Mouse (Mus musculus): ENCODE measurements around the gene Zbtb18.

The Zbtb18 gene

DNA sequence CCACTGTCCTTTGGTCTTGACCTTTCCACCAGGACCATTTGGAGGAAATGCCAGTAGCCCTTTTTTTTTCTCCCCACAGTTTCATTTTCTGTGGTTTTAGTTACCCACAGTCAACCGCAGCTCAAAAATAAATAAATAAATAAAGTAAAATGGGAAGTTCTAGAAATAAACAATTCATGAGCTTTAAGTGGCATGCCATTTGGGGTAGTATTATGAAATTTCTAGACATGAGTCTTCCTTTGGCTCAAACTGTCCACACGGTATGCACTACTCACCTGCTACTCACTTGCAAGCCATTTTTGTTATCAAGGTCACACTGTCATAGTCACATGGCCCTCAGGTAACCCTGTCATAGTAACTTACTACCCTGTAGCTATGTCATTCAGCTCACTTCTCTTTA is 41.5 kb downstream of the Zbtb18 start:
- WGBS: 89% methylated on average over 2 of the region's 2 CpGs

- WGBS: 67% methylated on average over 7 of the region's 7 CpGs
These were observed 42.1 kb downstream of the Zbtb18 start for GRCm38 (mm10) chr1:177484280-177484679.

GRCm38 (mm10) chr1:177484680-177485079 is 42.5 kb downstream of the Zbtb18 start:
- 48% methylated on average over 7 of the region's 7 CpGs for WGBS

DNA sequence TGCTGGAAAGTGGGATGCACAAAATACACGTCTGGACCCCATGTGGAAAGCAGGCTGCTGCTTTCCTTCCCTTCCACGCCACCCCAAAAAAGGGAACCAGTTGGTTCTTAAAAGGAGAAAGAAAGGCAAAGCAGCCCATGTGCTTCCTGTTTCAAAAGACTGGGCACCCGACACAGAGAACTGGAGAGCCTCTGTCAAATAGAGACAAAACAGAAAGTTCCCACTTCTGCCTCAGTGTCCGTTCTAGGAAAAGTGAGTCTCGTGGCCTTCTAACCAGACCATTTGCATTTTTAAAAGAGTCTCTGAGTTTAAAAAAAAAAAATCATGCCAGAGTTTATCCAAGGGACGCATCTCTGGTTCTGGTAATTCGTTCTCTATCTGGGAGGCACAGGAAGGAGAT is 47.7 kb downstream of the Zbtb18 start:
- WGBS: 73% methylated on average over 7 of the region's 7 CpGs

DNA sequence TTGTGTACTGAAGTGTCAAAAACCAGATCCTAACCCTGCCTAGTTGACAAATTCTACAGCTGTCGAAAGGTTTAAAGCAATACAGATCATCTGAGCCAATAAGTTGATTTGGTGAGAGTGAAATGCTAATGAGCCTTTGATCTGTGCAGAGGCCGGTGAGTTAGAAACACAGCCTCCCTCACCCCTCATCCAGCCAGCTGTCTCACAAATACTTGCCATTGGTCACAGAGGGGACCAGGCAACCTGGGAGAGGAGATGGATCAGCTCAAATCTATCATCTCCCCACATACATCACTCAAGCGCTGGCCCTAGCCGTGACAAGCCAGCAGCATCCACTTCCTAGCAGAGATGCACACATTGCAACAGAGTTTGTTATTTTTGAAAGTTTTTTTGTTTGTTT is 48.7 kb downstream of the Zbtb18 start:
- 83% methylated on average over 4 of the region's 4 CpGs for WGBS

GRCm38 (mm10) chr1:177491280-177491679 is 49.1 kb downstream of the Zbtb18 start:
- 85% methylated on average over 8 of the region's 8 CpGs for WGBS

DNA sequence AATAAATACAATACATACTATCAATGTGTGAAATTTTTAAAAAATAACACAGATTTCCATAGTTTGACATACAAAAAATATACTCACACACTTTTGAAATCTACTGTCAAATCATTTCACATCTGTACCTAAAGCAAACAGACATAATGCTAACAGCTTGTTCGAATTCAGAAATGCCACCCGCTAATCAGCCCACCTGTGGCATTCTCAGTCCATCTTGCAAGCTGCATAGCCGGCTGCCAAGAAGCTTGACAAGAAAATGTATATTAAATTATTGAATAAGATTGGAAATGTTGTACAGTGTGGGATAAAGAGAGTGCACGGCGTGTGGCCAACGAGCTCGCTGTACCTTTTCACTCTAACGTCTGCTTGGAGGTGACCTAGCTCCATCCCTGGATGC is 52.2 kb downstream of the Zbtb18 start:
- WGBS: 81% methylated on average over 8 of the region's 8 CpGs

- 56% methylated on average over 9 of the region's 9 CpGs for WGBS
These were observed 52.9 kb downstream of the Zbtb18 start for GRCm38 (mm10) chr1:177494913-177495542.
